Mouse (Mus musculus) kidney, adult 10 weeks (tissue): Measurements from ENCODE around the gene Gm21830. TPM values are rescaled to one million over a fixed set of nuclear protein-coding genes. Genes with fewer than 3 reads are reported as not detected.

ENCODE experiments used
- polyA plus RNA-seq: library from polyadenylated mRNA; stranded (reverse); fragments of 350-450 nt; fragmentation: Illumina TruSeq; extraction: RNeasy Lipid Tissue Mini Kit (QIAGEN cat#74804); gene quantifications from one replicate; pipeline ENCODE4 v1.2.3, GENCODE M21; 2014; ENCODE audit warnings: low read depth, low replicate concordance

Gene Gm21830
- not detected for polyA plus RNA-seq

GRCm38 (mm10) chr2:67413425-67413824 lies at the start of gene Gm21830:
TSS of gene Gm21830 (plus strand) at chr2:67413725.

GRCm38 (mm10) chr2:67433081-67433480 lies 19.6 kb downstream of the Gm21830 start, which contains the start of gene Gm26727:
TSS of gene Gm26727 (minus strand) at chr2:67433181.

GRCm38 (mm10) chr2:67445780-67446179 lies 32.3 kb downstream of the Gm21830 start, which contains the start of gene Xirp2:
TSS of gene Xirp2 (plus strand) at chr2:67446002.

Other genes with a start within 250 kb of the Gm21830 start
- gene Gm26727, start 19.5 kb downstream of the Gm21830 start, polyA plus RNA-seq, result not detected
- gene Xirp2, start 32.3 kb downstream of the Gm21830 start, polyA plus RNA-seq, result not detected
- 2.5 TPM for gene B3galt1, start 152.1 kb downstream of the Gm21830 start, polyA plus RNA-seq